Mouse (Mus musculus): ENCODE measurements at regions not wholly inside any gene's neighbourhood (a gene's known extent, or its start where the extent isn't known, plus 50 kb on each side); places are given as distances from the start of the nearest gene placed in this dataset.

DNA sequence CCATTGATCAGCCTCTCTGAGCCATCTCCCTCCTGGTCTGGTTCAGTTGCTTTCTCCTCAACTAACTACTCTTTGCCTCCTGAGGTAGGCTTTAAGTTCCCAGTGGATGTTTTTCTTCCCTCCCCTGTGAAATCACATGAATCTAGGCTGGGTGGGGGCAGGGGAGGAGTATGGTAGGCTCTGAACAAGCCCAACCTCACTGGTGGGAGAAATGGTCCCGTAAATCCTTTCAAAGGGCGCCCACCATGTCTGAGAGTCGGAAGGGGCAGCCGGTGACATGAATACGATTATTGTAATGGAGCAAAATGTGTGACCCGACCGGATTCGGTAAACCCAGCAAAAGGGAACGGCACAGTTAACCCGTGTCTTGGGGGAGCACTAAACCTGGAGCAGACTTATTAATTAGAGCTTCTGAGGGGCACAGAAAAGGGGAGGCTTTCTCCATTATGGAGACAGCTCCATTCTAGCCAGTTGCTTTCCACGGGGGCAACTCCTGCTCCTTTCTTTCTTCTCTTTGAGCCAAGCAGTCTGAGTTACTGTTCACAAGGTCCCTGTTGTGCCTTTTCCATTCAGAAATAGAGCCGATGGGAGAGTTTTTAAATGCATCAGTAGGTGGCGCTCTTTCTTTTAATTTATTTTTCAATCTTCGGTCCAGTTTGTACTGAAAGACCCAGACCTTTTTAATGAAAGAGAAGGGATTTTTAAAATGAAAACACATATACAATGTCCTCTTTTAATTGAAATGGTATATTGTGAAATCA, 730.8 kb downstream of the Egfem1 start:
- DNase-seq (ENCODE audit: low spot score), result peak; percentile 37
- Histone ChIP-seq H3K36me3 (no peaks in the 10 kb centered on the region), H3K4me1 (peaks cover 18% of the 10 kb centered on the region), H3K9me3 (replicated peaks) (no peaks in the 10 kb centered on the region), H3K27me3 (ENCODE audit: low read depth, poor library complexity, severe bottlenecking) (no peaks in the 10 kb centered on the region), H3K27ac (peak overlapping the region; percentile 72), H3K4me3 (peak overlapping the region; percentile 15; the same call in 1 of the 2 replicates)
- WGBS, result 50% methylated on average over 14 of the region's 14 CpGs

DNA sequence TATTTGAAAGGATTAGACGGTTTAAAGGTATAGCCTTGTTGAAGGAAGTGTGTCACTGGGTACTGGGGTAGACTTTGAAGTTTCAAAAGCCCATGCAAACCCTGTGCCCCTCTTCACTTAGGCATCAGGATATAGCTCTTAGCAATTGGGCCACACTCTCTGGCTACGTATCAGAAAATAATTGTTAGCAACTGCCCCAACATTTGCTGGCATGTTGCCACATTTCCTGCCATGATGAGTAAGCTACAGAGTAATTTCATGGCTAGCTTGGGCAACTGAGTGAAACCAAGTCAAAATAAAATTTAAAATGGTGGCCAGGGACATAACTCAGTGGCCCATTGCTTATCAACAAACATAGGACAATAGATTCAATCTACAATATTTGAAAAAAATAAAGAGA, 724.2 kb downstream of the Egfem1 start:
- 95% methylated on average over 2 of the region's 2 CpGs for WGBS
- Histone ChIP-seq H3K36me3 (no peaks in the 10 kb centered on the region), H3K9me3 (replicated peaks) (no peaks in the 10 kb centered on the region), H3K4me3 (no peak overlapping the region), H3K27me3 (ENCODE audit: low read depth, poor library complexity, severe bottlenecking) (no peaks in the 10 kb centered on the region), H3K4me1 (peaks cover 9% of the 10 kb centered on the region), H3K27ac (no peak overlapping the region)
- DNase-seq (ENCODE audit: low spot score), result no peak

DNA sequence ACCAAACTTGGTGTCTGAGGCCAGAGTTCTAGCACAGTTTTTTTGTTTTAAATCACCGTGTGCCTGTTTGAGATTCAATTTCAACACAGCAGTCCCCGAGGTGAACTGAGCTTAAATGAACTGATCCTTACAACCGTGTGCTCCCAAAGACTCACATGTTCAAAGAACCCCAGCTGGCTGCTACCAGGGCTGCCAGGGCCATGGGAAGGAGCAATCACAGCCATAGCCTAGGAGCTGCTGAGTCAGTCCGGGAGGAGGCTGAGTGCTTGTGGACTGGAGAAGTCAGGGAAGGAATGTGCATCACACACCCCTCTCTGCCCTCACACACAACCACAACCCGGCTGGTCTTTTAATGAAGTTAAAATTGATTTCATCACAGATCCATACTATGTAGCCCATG, 721.6 kb downstream of the Egfem1 start:
- 54% methylated on average over 5 of the region's 5 CpGs for WGBS

DNA sequence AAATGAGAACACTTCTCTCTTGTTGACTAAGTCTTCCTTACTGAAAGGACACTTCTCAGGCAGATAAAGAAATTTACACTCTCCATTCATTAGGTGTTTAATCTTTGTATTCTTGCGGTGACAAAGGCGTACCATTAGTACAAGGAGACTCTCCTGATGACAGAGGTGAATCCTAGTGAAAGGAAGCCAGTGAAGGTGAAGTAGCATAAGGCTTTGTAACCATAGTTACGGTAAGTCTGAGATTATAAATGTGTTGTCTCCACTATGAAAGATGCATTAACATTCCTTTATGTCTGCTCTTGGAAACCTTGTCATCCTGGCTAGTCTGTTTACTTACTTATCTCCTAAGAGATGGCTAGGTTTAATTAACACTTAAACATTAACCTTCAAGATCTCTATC, 719.3 kb downstream of the Egfem1 start:
- Histone ChIP-seq H3K27me3 (ENCODE audit: low read depth, poor library complexity, severe bottlenecking) (no peaks in the 10 kb centered on the region), H3K9me3 (replicated peaks) (no peaks in the 10 kb centered on the region), H3K36me3 (no peaks in the 10 kb centered on the region), H3K4me1 (peaks cover 6% of the 10 kb centered on the region), H3K4me3 (no peak overlapping the region), H3K27ac (no peak overlapping the region)
- 88% methylated on average over 3 of the region's 3 CpGs for WGBS
- DNase-seq (ENCODE audit: low spot score), result no peak

More for the DNA sequence above, 721.6 kb downstream of the Egfem1 start:
- peak; percentile 34 for DNase-seq (ENCODE audit: low spot score)
- H3K27me3 ChIP-seq (ENCODE audit: low read depth, poor library complexity, severe bottlenecking), result no peaks in the 10 kb centered on the region
- H3K9me3 ChIP-seq (replicated peaks), result no peaks in the 10 kb centered on the region
- H3K4me1 ChIP-seq, result peaks cover 6% of the 10 kb centered on the region
- H3K4me3 ChIP-seq, result no peak overlapping the region
- no peaks in the 10 kb centered on the region for H3K36me3 ChIP-seq
- H3K27ac ChIP-seq, result peak overlapping the region; percentile 17; the same call in 1 of the 2 replicates

DNA sequence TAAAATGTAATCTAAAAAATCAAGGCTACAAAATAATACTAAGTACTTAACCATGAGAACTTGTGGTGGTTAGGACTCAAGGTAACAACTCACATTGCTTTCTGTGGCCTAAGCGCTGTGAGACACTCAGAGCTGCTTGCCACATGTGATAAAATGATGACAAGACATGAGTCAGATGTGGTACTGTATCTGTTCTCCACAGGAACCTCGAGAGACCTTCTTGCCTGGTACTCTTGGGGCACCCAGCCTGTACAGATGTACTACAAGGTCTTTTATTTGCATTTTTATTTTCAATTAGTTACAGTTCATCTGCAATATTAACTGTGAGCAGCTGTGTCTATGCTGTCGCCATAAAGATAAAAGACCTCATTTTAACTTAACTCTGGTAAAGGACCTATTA, 692.5 kb downstream of the Egfem1 start:
- H3K9me3 ChIP-seq (replicated peaks), result no peaks in the 10 kb centered on the region
- no peaks in the 10 kb centered on the region for H3K27me3 ChIP-seq (ENCODE audit: low read depth, poor library complexity, severe bottlenecking)
- H3K36me3 ChIP-seq, result no peaks in the 10 kb centered on the region
- no peak overlapping the region for H3K27ac ChIP-seq
- H3K4me3 ChIP-seq, result no peak overlapping the region
- no peaks in the 10 kb centered on the region for H3K4me1 ChIP-seq
- 88% methylated on average over 3 of the region's 3 CpGs for WGBS
- DNase-seq (ENCODE audit: low spot score), result no peak

DNA sequence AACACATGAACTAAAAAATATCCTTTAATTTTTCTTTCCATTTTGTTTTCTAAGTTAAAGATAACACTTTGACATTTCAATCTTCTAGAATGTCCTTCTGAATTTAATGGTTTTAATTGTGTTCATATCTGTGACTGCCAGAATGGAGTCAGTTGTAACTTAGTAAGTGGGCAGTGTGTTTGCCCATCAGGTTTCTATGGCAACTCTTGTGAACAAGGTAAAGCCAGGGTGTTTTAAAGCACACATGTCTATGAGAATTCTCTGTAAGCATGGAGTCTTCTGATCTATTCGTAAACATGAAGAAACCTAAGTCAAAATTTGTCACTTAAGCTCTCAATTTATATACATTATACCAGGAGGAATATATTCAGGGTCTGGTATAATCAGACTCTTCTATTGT, 689.4 kb downstream of the Egfem1 start:
- Histone ChIP-seq H3K4me1 (no peaks in the 10 kb centered on the region), H3K4me3 (no peak overlapping the region), H3K27me3 (ENCODE audit: low read depth, poor library complexity, severe bottlenecking) (no peaks in the 10 kb centered on the region), H3K9me3 (replicated peaks) (no peaks in the 10 kb centered on the region), H3K27ac (no peak overlapping the region), H3K36me3 (no peaks in the 10 kb centered on the region)
- DNase-seq (ENCODE audit: low spot score), result no peak
- 92% methylated on average over 1 of the region's 1 CpGs for WGBS

DNA sequence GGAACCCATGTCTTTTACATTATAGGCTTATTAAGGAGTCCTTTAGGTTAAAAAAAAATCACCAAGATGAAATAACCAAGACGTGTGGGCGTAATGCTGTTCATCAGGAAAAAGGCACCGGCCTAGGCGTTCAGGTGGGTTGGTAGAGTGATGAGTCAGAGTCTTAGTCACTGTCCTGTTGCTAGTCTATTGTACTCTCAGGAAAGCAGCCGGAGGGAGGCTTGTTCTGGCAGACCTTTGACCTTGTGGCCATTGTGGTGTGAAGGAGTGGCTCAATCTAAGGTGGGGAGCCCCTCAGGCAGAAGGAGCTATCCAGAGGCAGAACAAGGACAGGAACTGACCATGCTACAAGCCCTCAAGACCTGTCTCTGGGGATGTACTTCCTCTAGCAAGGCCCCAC, 686.8 kb downstream of the Egfem1 start:
- Histone ChIP-seq H3K4me3 (no peak overlapping the region), H3K27ac (no peak overlapping the region), H3K36me3 (no peaks in the 10 kb centered on the region), H3K9me3 (replicated peaks) (no peaks in the 10 kb centered on the region), H3K27me3 (ENCODE audit: low read depth, poor library complexity, severe bottlenecking) (no peaks in the 10 kb centered on the region), H3K4me1 (no peaks in the 10 kb centered on the region)
- 86% methylated on average over 5 of the region's 5 CpGs for WGBS
- no peak for DNase-seq (ENCODE audit: low spot score)

DNA sequence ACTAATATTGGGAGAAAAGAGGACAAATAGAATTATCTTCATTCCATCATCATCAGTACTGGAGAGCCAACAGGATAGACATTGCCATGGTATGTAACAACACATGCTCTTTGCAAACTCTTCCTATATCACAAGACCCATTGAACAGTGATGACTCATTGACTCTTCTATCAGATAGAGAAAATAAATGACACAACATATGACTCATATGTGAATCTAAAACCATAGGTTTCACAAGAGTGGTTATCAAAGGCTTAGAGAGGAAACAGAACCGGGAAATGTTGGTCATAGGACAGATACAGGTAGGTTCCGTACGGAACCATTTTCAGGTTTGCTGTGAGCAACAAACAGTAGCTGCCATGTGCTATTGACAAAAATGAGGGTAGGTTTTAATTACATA, 682.2 kb downstream of the Egfem1 start:
- H3K27ac ChIP-seq, result no peak overlapping the region

DNA sequence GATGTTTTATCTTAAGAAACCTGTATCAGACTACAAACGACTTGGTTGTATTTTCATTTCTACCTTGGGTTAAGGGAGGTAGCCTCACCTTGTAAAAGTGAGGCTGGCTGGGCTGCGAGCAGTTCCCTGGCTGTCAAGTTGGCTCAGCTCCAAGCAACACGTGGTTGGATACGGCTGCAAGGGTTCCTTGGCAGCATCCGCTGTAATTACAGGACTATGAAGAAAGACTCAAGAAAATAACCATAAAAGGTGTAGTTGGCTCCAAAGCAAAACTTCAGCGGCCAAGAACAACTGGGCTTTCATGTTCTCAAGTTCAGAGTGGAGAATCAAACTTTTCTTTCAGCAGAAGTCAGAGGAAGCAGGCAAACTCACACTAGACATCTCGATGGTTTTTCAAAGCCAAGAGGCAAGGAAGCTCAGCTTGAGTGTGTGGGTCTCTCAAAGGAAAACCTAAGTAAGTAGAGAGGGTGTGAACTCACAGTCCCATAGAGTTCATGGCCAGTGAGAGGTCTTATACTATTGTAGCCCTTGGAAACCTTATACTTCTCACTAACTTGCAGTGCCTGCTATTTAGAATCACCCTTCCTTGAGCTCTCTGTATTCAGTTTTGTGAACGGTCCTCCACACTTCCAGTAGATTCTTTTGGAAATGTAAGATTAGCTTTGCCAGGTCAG, 676.1 kb downstream of the Egfem1 start:
- no peak for DNase-seq (ENCODE audit: low spot score)
- 85% methylated on average over 8 of the region's 8 CpGs for WGBS
- Histone ChIP-seq H3K27ac (no peak overlapping the region), H3K9me3 (replicated peaks) (no peaks in the 10 kb centered on the region), H3K4me3 (no peak overlapping the region), H3K4me1 (no peaks in the 10 kb centered on the region), H3K36me3 (no peaks in the 10 kb centered on the region), H3K27me3 (ENCODE audit: low read depth, poor library complexity, severe bottlenecking) (no peaks in the 10 kb centered on the region)

More for the DNA sequence above, 682.2 kb downstream of the Egfem1 start:
- Histone ChIP-seq H3K9me3 (replicated peaks) (no peaks in the 10 kb centered on the region), H3K27me3 (ENCODE audit: low read depth, poor library complexity, severe bottlenecking) (no peaks in the 10 kb centered on the region), H3K4me3 (no peak overlapping the region), H3K36me3 (no peaks in the 10 kb centered on the region), H3K4me1 (no peaks in the 10 kb centered on the region)
- no peak for DNase-seq (ENCODE audit: low spot score)
- WGBS, result 97% methylated on average over 3 of the region's 3 CpGs
